Mouse (Mus musculus): Measurements from ENCODE around the gene Hdgf. TPM values are rescaled to one million over a fixed set of nuclear protein-coding genes. Genes with fewer than 3 reads are reported as not detected.
A peak's percentile ranks its signal among the peaks of the same experiment; 100 is the strongest.

Gene Hdgf
- polyA plus RNA-seq, 1 experiment from 2014 or later: 234 TPM

- no peak for DNase-seq (ENCODE audit: low spot score)
Observed at GRCm38 (mm10) chr3:87909381-87909780, 3.3 kb downstream of the Hdgf start.

GRCm38 (mm10) chr3:87909874-87910273, 3.8 kb downstream of the Hdgf start:
- no peak for DNase-seq (ENCODE audit: low spot score)

GRCm38 (mm10) chr3:87910573-87911141, 4.5 kb downstream of the Hdgf start:
- DNase-seq (ENCODE audit: low spot score): no peak

- no peak for DNase-seq (ENCODE audit: low spot score)
Observed at GRCm38 (mm10) chr3:87913491-87913890, 7.4 kb downstream of the Hdgf start.

- DNase-seq (ENCODE audit: low spot score): no peak
Observed at GRCm38 (mm10) chr3:87913891-87914290, 7.8 kb downstream of the Hdgf start.

GRCm38 (mm10) chr3:87916990-87917389, 10.9 kb downstream of the Hdgf start:
- DNase-seq (ENCODE audit: low spot score): no peak

- no peak for DNase-seq (ENCODE audit: low spot score)
Observed at GRCm38 (mm10) chr3:87918551-87918950, 12.4 kb downstream of the Hdgf start.

- DNase-seq (ENCODE audit: low spot score): peak; percentile 81
Observed at GRCm38 (mm10) chr3:87919336-87920108, 13.4 kb downstream of the Hdgf start, which contains the start of gene Mrpl24. Gene Mrpl24 (plus strand): TSS chr3:87919506.

GRCm38 (mm10) chr3:87920270-87920943, 14.3 kb downstream of the Hdgf start:
- no peak for DNase-seq (ENCODE audit: low spot score)

GRCm38 (mm10) chr3:87924996-87925395, 18.9 kb downstream of the Hdgf start:
- no peak for DNase-seq (ENCODE audit: low spot score)

GRCm38 (mm10) chr3:87927452-87927851, 21.3 kb downstream of the Hdgf start:
- no peak for DNase-seq (ENCODE audit: low spot score)

- no peak for DNase-seq (ENCODE audit: low spot score)
Observed at GRCm38 (mm10) chr3:87929341-87930077, 23.4 kb downstream of the Hdgf start.

- peak; percentile 97 for DNase-seq (ENCODE audit: low spot score)
Observed at GRCm38 (mm10) chr3:87930078-87930795, 24.1 kb downstream of the Hdgf start, which contains the start of the genes Isg20l2 and Rrnad1. Gene Isg20l2 (plus strand): TSS chr3:87930314. Gene Rrnad1 (minus strand): TSS chr3:87930717.

- DNase-seq (ENCODE audit: low spot score): no peak
Observed at GRCm38 (mm10) chr3:87934026-87934425, 27.9 kb downstream of the Hdgf start.

- no peak for DNase-seq (ENCODE audit: low spot score)
Observed at GRCm38 (mm10) chr3:87934501-87934900, 28.4 kb downstream of the Hdgf start.

GRCm38 (mm10) chr3:87935201-87935600, 29.1 kb downstream of the Hdgf start:
- no peak for DNase-seq (ENCODE audit: low spot score)

- peak; percentile 59 for DNase-seq (ENCODE audit: low spot score)
Observed at GRCm38 (mm10) chr3:87935776-87936175, 29.7 kb downstream of the Hdgf start.

- no peak for DNase-seq (ENCODE audit: low spot score)
Observed at GRCm38 (mm10) chr3:87940611-87941010, 34.5 kb downstream of the Hdgf start.

GRCm38 (mm10) chr3:87942471-87942870, 36.4 kb downstream of the Hdgf start:
- no peak for DNase-seq (ENCODE audit: low spot score)

GRCm38 (mm10) chr3:87943586-87943985, 37.5 kb downstream of the Hdgf start:
- DNase-seq (ENCODE audit: low spot score): no peak
